Mouse (Mus musculus): ENCODE measurements around the gene Calm5.

GRCm38 (mm10) chr13:3891479-3892087 is 37.6 kb downstream of the Calm5 start:
- TF ChIP-seq POLR2A (IDR thresholded peaks at IDR 0.05; ENCODE audit: control insufficient read depth, low read depth, low read length) (no peak), CTCF (IDR thresholded peaks at IDR 0.05; ENCODE audit: control insufficient read depth, insufficient read depth, insufficient replicate concordance, low read depth, low read length) (no peak)

Data from testis, adult 2 months (tissue).